Mouse (Mus musculus): ENCODE data around the gene Hoxb3. TPM values are rescaled to one million over a fixed set of nuclear protein-coding genes. Genes with fewer than 3 reads are reported as not detected.

Hoxb3 gene
- polyA plus RNA-seq, 1 experiment from 2014 or later: 3.0 TPM

DNA sequence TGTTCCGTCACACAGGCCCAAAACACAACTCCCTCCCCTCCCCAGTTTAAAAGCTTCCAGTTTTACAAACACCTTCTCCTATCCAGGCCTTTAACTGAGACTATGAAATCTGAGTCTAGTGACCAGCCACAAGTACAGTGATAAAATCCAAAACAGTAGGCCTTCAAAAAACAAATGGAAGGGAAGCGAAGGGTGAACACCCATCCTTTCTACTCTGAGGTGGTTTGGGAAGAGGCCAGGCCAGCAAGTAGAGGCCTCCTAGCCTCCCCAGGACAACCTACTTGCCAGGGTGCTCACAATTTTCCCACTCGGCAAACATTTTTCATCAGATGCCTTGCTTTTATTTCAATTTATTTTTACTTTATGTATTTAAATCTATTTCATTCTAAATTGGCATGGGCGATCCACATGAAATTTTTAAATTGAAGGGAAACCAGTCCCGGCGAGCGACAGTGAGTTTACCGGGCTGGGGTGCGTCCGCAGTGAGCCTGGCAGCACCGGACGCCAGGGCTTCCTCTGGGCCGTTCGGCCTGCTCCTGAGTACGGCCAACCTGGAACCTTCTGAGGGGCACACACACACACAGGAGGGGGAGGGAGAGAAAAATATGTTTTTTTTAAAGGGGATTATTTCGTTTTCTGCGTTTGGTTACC, 32.3 kb upstream of the Hoxb3 start:
- H3K9me3 ChIP-seq: no peaks in the 10 kb centered on the region
- no peak overlapping the region for H3K27ac ChIP-seq
- no peaks in the 10 kb centered on the region for H3K36me3 ChIP-seq
- WGBS: 46% methylated on average over 17 of the region's 17 CpGs
- no peak overlapping the region for H3K4me2 ChIP-seq
- H3K4me1 ChIP-seq: peaks cover 21% of the 10 kb centered on the region
- peaks cover 99% of the 10 kb centered on the region for H3K27me3 ChIP-seq
- ATAC-seq (ENCODE audit: borderline replicate concordance, extremely low read depth, low FRiP score, low TSS enrichment): no peak
- H3K4me3 ChIP-seq: no peak overlapping the region
- no peak overlapping the region for H3K9ac ChIP-seq

DNA sequence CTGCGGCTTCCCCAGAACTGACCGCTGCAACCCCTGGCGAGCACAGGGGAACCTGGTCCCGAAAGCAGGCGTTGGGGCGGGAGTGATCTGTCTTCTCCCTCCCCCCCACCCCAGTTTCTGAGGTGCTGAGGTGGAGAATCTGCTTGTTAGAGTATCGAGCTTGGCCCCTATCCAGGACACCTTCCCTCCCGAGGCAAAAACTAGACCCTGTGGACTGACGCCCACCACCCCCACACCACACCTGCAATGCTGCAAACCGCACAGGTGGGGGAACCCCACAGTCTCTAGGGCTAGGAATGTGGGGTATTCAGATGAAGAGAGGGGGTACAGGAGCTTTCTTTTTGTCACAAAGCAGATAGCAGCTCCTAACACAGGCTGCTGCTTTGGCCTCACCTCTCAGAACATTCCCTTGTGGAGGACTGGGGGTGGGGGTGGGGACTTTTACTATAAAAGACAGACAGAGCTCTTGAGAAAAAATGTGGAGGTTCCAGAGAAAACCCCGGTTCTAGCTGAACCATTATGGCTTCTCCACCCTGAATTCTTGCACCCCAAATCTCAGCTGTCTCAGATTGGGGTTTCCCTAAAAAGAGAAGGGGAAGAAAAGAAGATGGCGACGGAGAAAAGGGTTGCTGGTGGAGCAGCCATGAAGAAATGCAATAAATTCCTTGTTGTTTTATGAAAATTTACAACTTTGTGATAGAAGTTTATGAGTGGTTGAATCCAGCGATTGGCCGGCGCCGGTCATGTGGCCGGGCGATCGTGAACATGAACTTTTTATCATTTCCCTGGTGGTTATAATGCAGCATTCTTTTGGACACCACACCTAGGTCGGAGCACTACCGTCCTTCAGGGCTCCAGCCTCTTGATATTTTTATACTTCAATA, 31.2 kb upstream of the Hoxb3 start, which contains the start of gene Hoxb6:
Gene Hoxb6, plus strand, starts transcription at position 796 of the 884 bp plus-strand sequence.
- Histone ChIP-seq H3K9me3 (no peaks in the 10 kb centered on the region), H3K9ac (no peak within 1 kb of the TSS), H3K27me3 (peaks cover 99% of the 10 kb centered on the region), H3K4me2 (no peak within 1 kb of the TSS), H3K27ac (no peak within 1 kb of the TSS), H3K4me3 (no peak within 1 kb of the TSS), H3K4me1 (peaks cover 19% of the 10 kb centered on the region), H3K36me3 (no peaks in the 10 kb centered on the region)
- ATAC-seq (ENCODE audit: borderline replicate concordance, extremely low read depth, low FRiP score, low TSS enrichment): no peak
- WGBS: 15% methylated on average over 22 of the region's 22 CpGs

- Histone ChIP-seq H3K9me3 (no peaks in the 10 kb centered on the region), H3K4me2 (no peak overlapping the region), H3K4me3 (no peak overlapping the region), H3K4me1 (peaks cover 17% of the 10 kb centered on the region), H3K36me3 (no peaks in the 10 kb centered on the region), H3K9ac (no peak overlapping the region), H3K27me3 (peaks cover 99% of the 10 kb centered on the region), H3K27ac (no peak overlapping the region)
- 24% methylated on average over 12 of the region's 12 CpGs for WGBS
- ATAC-seq (ENCODE audit: borderline replicate concordance, extremely low read depth, low FRiP score, low TSS enrichment): no peak
Measured at GRCm38 (mm10) chr11:96292565-96293301, 30.4 kb upstream of the Hoxb3 start.

DNA sequence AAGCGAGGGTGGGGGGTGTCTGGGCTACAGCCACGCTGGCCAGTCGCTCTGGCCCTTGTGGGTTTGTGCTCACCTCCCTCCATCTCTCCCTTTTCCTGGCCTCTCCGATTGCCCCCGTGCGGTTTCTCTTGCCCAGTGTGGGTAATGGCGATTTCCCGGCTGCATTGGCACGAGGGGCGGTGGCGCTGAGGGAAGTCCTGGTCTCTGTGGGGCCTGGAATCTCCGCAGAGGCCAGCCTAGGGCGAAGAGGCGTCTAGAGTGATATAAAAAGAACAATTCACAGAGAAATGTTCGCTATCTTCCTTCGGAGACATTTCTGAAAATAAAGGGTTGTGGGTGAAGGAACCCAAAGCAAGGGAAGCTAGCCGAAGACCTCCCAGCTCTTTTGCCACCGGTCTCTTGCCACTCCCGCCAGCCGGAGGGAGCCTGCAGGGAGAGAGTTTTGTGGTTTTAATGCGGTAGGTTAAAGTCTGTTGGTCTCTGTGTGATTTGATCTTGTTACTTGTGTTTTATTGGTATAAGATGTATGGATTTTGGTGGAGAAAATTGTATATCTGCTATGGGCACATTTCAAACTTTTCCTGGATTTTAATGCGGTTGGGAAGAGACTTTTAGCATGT, 29.7 kb upstream of the Hoxb3 start:
- ATAC-seq (ENCODE audit: borderline replicate concordance, extremely low read depth, low FRiP score, low TSS enrichment): no peak
- Histone ChIP-seq H3K4me2 (no peak overlapping the region), H3K4me1 (peaks cover 17% of the 10 kb centered on the region), H3K9ac (no peak overlapping the region), H3K4me3 (no peak overlapping the region), H3K27me3 (peaks cover 99% of the 10 kb centered on the region), H3K27ac (no peak overlapping the region), H3K36me3 (no peaks in the 10 kb centered on the region), H3K9me3 (no peaks in the 10 kb centered on the region)
- 30% methylated on average over 21 of the region's 22 CpGs for WGBS

GRCm38 (mm10) chr11:96294245-96295091, 28.7 kb upstream of the Hoxb3 start:
- Histone ChIP-seq H3K4me3 (peak overlapping the region; percentile 25), H3K4me1 (peaks cover 17% of the 10 kb centered on the region), H3K36me3 (no peaks in the 10 kb centered on the region), H3K9me3 (no peaks in the 10 kb centered on the region), H3K4me2 (peak overlapping the region; percentile 55), H3K27ac (no peak overlapping the region), H3K27me3 (peaks cover 99% of the 10 kb centered on the region), H3K9ac (no peak overlapping the region)
- 2% methylated on average over 32 of the region's 32 CpGs for WGBS
- ATAC-seq (ENCODE audit: borderline replicate concordance, extremely low read depth, low FRiP score, low TSS enrichment): no peak

DNA sequence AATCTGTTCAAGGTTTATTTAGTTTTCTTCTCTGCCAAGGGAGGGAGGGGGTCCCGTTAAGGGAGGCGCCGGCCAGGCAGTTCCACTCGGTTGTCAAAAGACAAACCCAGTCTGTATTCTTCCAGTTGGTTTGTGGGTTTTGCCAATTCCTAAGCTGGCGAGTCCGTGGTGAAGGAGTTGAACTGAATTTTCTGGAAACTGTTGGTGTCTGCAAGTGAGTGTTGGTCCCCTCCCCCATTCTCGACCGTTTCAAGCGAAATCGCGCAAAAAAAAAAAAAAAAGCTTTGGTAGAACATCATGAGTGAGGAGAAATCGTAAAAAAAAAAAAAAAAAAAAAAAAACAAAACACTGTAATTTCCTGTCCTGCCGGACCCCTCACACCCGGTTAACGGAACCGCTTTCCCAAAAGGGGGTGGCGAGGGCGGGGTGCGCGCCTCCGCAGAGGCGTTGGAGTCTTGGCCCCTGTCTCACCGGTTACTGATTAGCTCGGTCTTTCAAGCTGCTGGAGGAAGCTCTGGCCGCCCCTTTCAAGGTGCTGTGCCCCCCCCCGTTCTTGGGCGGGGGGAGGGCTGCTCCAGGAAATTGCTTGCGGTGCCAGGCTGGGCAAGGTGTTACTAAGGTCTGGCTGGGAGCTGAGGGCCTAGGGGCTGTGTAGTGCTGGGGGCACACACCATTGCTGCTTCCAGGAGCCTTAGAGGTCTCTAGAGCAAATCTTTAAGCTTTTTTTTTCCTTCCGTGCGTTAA, 27.9 kb upstream of the Hoxb3 start:
- no peak for ATAC-seq (ENCODE audit: borderline replicate concordance, extremely low read depth, low FRiP score, low TSS enrichment)
- peaks cover 19% of the 10 kb centered on the region for H3K4me1 ChIP-seq
- H3K36me3 ChIP-seq: no peaks in the 10 kb centered on the region
- peak overlapping the region; percentile 25 for H3K4me3 ChIP-seq
- no peak overlapping the region for H3K9ac ChIP-seq
- H3K27me3 ChIP-seq: peaks cover 99% of the 10 kb centered on the region
- H3K9me3 ChIP-seq: no peaks in the 10 kb centered on the region
- H3K27ac ChIP-seq: no peak overlapping the region
- peak overlapping the region; percentile 55 for H3K4me2 ChIP-seq
- WGBS: 1% methylated on average over 30 of the region's 30 CpGs

DNA sequence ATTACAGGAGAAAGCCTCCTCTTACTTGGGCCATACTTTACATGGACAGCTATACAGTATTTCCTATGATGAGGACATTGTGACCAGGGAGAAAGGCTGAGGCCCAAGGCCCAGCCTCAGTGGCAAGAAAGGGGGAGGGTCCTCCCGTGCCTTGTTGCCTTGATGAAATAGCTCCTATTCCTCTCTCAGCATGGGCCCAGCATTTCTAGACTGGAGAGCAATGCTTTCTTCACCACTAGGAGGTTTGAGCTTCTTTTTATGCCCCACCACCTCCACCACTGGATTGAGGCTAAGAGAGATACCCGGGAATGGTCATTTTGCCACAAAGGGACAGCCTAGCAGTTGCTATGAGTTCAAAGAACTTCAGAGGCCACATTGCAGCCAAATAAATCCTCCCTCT, 26.1 kb upstream of the Hoxb3 start:
- Histone ChIP-seq H3K9me3 (no peaks in the 10 kb centered on the region), H3K27me3 (peaks cover 100% of the 10 kb centered on the region), H3K9ac (no peak overlapping the region), H3K27ac (no peak overlapping the region), H3K4me1 (peaks cover 30% of the 10 kb centered on the region), H3K4me2 (no peak overlapping the region), H3K4me3 (no peak overlapping the region), H3K36me3 (no peaks in the 10 kb centered on the region)
- 28% methylated on average over 2 of the region's 2 CpGs for WGBS
- ATAC-seq (ENCODE audit: borderline replicate concordance, extremely low read depth, low FRiP score, low TSS enrichment): no peak

DNA sequence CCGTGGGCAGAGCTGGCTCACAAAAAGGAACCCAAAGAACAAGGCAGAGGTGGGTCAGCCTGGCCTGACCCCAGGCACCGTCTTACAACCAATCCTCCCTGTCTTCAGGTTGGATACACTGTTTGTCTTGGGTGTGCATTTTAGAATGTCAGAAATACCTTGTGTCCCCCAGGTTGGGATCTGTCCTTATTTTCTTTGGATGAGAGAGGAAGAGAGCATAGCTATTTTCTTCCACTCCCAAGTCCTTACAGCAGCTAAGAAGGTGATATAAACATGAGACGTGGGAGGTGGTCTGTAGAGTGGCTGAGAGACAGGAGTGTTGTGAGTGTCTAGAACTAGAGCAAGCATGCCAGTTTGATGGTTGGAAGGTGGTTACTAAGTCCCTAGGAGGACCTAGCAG, 25.7 kb upstream of the Hoxb3 start:
- peaks cover 33% of the 10 kb centered on the region for H3K4me1 ChIP-seq
- no peak overlapping the region for H3K27ac ChIP-seq
- H3K9ac ChIP-seq: no peak overlapping the region
- WGBS: 34% methylated on average over 3 of the region's 3 CpGs
- H3K9me3 ChIP-seq: no peaks in the 10 kb centered on the region
- peaks cover 100% of the 10 kb centered on the region for H3K27me3 ChIP-seq
- H3K36me3 ChIP-seq: no peaks in the 10 kb centered on the region
- H3K4me2 ChIP-seq: no peak overlapping the region
- no peak for ATAC-seq (ENCODE audit: borderline replicate concordance, extremely low read depth, low FRiP score, low TSS enrichment)
- no peak overlapping the region for H3K4me3 ChIP-seq

- Histone ChIP-seq H3K9me3 (no peaks in the 10 kb centered on the region), H3K27me3 (peaks cover 99% of the 10 kb centered on the region), H3K36me3 (no peaks in the 10 kb centered on the region), H3K27ac (no peak overlapping the region), H3K9ac (no peak overlapping the region), H3K4me3 (no peak overlapping the region), H3K4me2 (no peak overlapping the region), H3K4me1 (peaks cover 33% of the 10 kb centered on the region)
- no peak for ATAC-seq (ENCODE audit: borderline replicate concordance, extremely low read depth, low FRiP score, low TSS enrichment)
- WGBS: 26% methylated on average over 11 of the region's 11 CpGs
Measured at GRCm38 (mm10) chr11:96297968-96298635, 25.0 kb upstream of the Hoxb3 start.

All from lung, embryonic 15.5 days (tissue).